Mouse (Mus musculus): ENCODE data around the gene Vasp. TPM values are rescaled to one million over a fixed set of nuclear protein-coding genes. Genes with fewer than 3 reads are reported as not detected.

Gene Vasp
- total and polyA plus RNA-seq, 3 experiments: 25.1 to 51.5 (median 30.8) TPM

DNA sequence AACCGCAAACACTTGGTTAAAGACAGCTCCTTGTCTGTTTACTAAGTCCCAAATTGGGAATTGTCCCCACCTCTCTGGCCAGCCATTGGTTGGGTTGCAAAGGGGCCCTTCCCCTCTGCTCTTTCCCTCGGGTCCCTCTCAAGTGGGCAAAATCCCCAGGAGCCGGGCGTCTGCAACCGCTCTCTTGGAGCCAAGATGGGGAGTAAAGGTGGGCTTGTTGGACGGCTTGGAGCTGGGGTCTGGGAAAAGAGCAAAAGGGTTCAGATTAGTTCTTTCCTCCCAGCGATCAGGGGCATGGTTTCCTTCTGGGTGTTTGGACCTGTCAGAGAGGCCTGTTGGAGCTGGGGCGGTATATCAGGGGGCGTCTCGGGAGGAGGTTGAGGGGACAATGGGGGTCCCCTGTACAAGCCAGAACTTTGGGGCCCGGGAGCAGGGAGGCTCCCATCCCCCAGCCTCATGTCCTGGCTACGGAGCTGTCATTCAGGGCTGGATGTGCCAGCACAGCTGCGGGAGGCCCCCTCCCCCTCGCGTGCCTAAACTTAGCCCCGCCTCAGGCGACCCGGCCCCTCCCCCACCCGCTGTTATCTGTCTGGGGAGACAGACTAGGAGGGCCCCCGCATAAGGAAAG lies 19.5 kb upstream of the Vasp start:
- Histone ChIP-seq H3K9ac (ENCODE audit: low read depth, low read length) (peak overlapping the region; percentile 79), H3K27me3 (ENCODE audit: control insufficient read depth, insufficient read depth, low read length) (no peaks in the 10 kb centered on the region), H3K79me2 (replicated peaks; ENCODE audit: control insufficient read depth, insufficient read depth, low read length) (0 out of 2 replicates have a peak, but pooled peaks cover 1% of the 10 kb centered on the region), H3K4me1 (ENCODE audit: control insufficient read depth, insufficient read depth, low read length) (no peaks in the 10 kb centered on the region), H3K36me3 (ENCODE audit: control insufficient read depth, insufficient read depth, low read length) (no peaks in the 10 kb centered on the region), H3K4me3 (peak overlapping the region; percentile 42), H3K27ac (peak overlapping the region; percentile 90)
- WGBS: 3% methylated on average over 20 of the region's 20 CpGs
- TF ChIP-seq POLR2A (IDR thresholded peaks at IDR 0.05; ENCODE audit: insufficient read depth, low read depth, low read length) (0 out of 2 replicates have a peak, but pooled peaks have one; percentile 33), EP300 (IDR thresholded peaks at IDR 0.05; ENCODE audit: insufficient read depth, low read depth, low read length) (no peak)
- intact Hi-C loops (cut with DNase I): no loop called here
- DNase-seq: peak; percentile 66 to 73

DNA sequence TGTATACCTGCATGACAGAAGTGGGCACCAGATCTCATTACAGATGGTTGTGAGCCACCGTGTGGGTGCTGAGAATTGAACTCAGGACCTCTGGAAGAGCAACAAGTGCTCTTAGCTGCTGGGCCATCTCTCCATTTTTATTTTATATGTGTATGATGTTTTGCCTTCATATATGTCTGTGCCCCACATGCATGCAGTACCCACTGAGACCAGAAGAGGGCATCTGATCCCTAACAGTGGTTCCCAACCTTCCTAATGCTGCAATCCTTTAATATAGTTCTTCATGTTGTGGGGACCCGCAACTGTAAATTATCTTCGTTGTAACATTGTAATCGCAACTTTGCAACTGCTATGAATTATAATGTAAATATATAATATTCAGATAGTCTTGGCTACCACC lies 13.1 kb upstream of the Vasp start:
- Histone ChIP-seq H3K27me3 (ENCODE audit: control insufficient read depth, insufficient read depth, low read length) (peaks cover under 1% of the 10 kb centered on the region), H3K36me3 (ENCODE audit: control insufficient read depth, insufficient read depth, low read length) (no peaks in the 10 kb centered on the region), H3K4me3 (no peak overlapping the region), H3K27ac (no peak overlapping the region), H3K79me2 (replicated peaks; ENCODE audit: control insufficient read depth, insufficient read depth, low read length) (no peaks in the 10 kb centered on the region), H3K9ac (ENCODE audit: low read depth, low read length) (no peak overlapping the region), H3K4me1 (ENCODE audit: control insufficient read depth, insufficient read depth, low read length) (no peaks in the 10 kb centered on the region)
- intact Hi-C loops (cut with DNase I): no loop called here
- no peak for DNase-seq
- 26% methylated on average over 4 of the region's 4 CpGs for WGBS
- peak; percentile 94 for TF ChIP-seq CTCF (IDR thresholded peaks at IDR 0.05)
- no peak for TF ChIP-seq EP300 (IDR thresholded peaks at IDR 0.05; ENCODE audit: insufficient read depth, low read depth, low read length)

DNA sequence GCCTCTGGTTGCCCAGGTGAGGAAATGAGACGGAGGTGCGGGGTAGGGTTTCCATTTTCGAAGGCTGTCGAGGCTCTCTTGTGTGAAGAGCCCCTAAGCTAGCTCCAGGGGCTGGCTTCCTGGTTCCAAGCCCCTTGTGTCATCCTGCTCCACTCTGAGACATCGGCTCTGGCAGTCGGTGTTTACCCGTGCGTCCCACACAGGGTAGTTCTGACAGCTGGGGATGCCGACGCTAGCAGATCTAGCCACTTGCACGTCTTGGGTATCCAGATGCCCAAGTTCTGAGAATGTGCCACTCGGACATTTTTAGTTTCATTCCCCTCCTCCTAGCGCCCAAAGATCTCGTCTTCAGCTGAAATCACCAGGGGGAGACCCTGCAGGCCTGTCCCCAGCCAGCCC lies 11.8 kb upstream of the Vasp start:
- Histone ChIP-seq H3K9ac (ENCODE audit: low read depth, low read length) (no peak overlapping the region), H3K27ac (no peak overlapping the region), H3K4me1 (ENCODE audit: control insufficient read depth, insufficient read depth, low read length) (no peaks in the 10 kb centered on the region), H3K79me2 (replicated peaks; ENCODE audit: control insufficient read depth, insufficient read depth, low read length) (no peaks in the 10 kb centered on the region), H3K4me3 (no peak overlapping the region), H3K27me3 (ENCODE audit: control insufficient read depth, insufficient read depth, low read length) (peaks cover 9% of the 10 kb centered on the region), H3K36me3 (ENCODE audit: control insufficient read depth, insufficient read depth, low read length) (no peaks in the 10 kb centered on the region)
- TF ChIP-seq POLR2A (IDR thresholded peaks at IDR 0.05; ENCODE audit: insufficient read depth, low read depth, low read length): no peak
- no peak for TF ChIP-seq EP300 (IDR thresholded peaks at IDR 0.05; ENCODE audit: insufficient read depth, low read depth, low read length)
- no peak for TF ChIP-seq CTCF (IDR thresholded peaks at IDR 0.05)
- DNase-seq: no peak
- intact Hi-C loops (cut with DNase I): loop anchor here (2.0 kb wide), 1 partner anchor 105 kb away; no protein-coding TSS in a partner anchor
- 38% methylated on average over 14 of the region's 14 CpGs for WGBS

DNA sequence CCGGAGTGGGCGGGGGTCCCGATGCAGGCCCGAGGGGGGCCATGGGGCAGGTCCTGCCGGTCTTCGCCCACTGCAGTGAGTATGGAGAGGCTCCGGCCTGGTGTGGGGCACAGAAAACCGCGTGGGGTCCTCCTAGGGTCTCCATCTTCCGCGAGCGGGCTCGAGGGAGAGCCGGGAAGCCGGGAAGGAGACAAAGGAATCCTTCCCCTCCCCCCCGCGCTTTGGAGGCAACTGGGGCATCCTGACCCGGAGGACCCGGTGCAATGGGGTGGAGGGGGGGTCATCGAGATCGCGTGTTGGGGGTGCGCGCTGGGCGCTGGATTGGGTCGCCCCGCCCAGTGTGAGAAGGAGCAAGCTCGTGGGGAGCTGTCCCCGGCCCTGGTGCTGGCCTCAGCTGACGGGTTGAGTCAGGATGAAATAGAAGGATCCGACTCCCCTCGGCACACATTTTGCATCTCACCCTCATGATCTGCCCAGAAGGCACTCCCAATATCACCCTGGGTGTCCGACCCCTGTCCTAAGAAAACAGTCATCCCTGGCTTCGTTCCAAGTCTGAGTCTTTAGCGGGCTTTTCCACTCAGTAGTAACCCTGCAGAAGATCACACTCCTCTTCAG lies 11.3 kb upstream of the Vasp start:
- H3K4me3 ChIP-seq: peak overlapping the region; percentile 45
- TF ChIP-seq POLR2A (IDR thresholded peaks at IDR 0.05; ENCODE audit: insufficient read depth, low read depth, low read length) (no peak), EP300 (IDR thresholded peaks at IDR 0.05; ENCODE audit: insufficient read depth, low read depth, low read length) (no peak), CTCF (IDR thresholded peaks at IDR 0.05) (no peak)

DNA sequence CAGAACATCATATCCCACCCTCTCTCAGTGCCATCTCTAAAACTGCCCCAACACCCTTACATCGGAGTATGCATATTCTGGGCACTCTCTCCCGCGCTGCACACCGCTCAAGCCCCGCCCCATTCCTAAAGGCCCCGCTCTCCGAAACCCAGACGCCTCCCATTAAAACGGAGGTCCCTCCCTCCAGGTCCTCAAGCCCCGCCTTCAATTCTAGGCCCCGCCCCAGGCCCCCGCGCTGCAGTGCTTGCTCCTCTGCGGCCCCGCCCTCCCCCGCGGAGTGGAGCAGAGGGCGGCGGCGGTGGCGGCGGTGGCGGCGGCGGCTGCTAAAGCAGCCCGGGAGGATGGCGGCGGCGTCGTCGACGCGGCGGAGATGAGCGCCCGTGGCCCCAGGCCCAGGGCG lies 10.8 kb upstream of the Vasp start, which contains the start of gene Rtn2:
TSS of gene Rtn2 (plus strand) at position 240 of the 400 bp plus-strand sequence.
- H3K36me3 ChIP-seq (ENCODE audit: control insufficient read depth, insufficient read depth, low read length): no peaks in the 10 kb centered on the region
- TF ChIP-seq POLR2A (IDR thresholded peaks at IDR 0.05; ENCODE audit: insufficient read depth, low read depth, low read length): no peak
- no peak for TF ChIP-seq CTCF (IDR thresholded peaks at IDR 0.05)
- no peak for TF ChIP-seq EP300 (IDR thresholded peaks at IDR 0.05; ENCODE audit: insufficient read depth, low read depth, low read length)
- H3K27ac ChIP-seq: no peak within 1 kb of the TSS
- peak; percentile 77 to 78 for DNase-seq
- peak within 1 kb of the TSS; percentile 41; the same call in 1 of the 2 replicates for H3K9ac ChIP-seq (ENCODE audit: low read depth, low read length)
- intact Hi-C loops (cut with DNase I): loop anchor here (2.0 kb wide), 1 partner anchor 104 kb away; no protein-coding TSS in a partner anchor
- peak within 1 kb of the TSS; percentile 45 for H3K4me3 ChIP-seq
- H3K27me3 ChIP-seq (ENCODE audit: control insufficient read depth, insufficient read depth, low read length): peaks cover 9% of the 10 kb centered on the region
- no peaks in the 10 kb centered on the region for H3K79me2 ChIP-seq (replicated peaks; ENCODE audit: control insufficient read depth, insufficient read depth, low read length)
- no peaks in the 10 kb centered on the region for H3K4me1 ChIP-seq (ENCODE audit: control insufficient read depth, insufficient read depth, low read length)
- WGBS: under 1% methylated on average over 37 of the region's 37 CpGs

More for the DNA sequence above, 11.3 kb upstream of the Vasp start:
- 1% methylated on average over 34 of the region's 35 CpGs for WGBS
- intact Hi-C loops (cut with DNase I): loop anchor here (2.0 kb wide), 1 partner anchor 104 kb away; no protein-coding TSS in a partner anchor
- H3K4me1 ChIP-seq (ENCODE audit: control insufficient read depth, insufficient read depth, low read length): no peaks in the 10 kb centered on the region
- no peaks in the 10 kb centered on the region for H3K36me3 ChIP-seq (ENCODE audit: control insufficient read depth, insufficient read depth, low read length)
- peak in 1 of 2 experiments; percentile 76 for DNase-seq
- no peak overlapping the region for H3K27ac ChIP-seq
- H3K79me2 ChIP-seq (replicated peaks; ENCODE audit: control insufficient read depth, insufficient read depth, low read length): no peaks in the 10 kb centered on the region
- H3K27me3 ChIP-seq (ENCODE audit: control insufficient read depth, insufficient read depth, low read length): peaks cover 9% of the 10 kb centered on the region
- peak overlapping the region; percentile 41; the same call in 1 of the 2 replicates for H3K9ac ChIP-seq (ENCODE audit: low read depth, low read length)
